Mouse (Mus musculus) brain, embryonic 14.5 days (tissue): Measurements from ENCODE around the gene Csnk1d. TPM values are rescaled to one million over a fixed set of nuclear protein-coding genes. Genes with fewer than 3 reads are reported as not detected.
A peak's percentile ranks its signal among the peaks of the same experiment; 100 is the strongest.

Source experiments
- DNase-seq: peaks from one replicate; pipeline ENCODE4 v3.0.0-alpha.2; 2011; ENCODE audit warnings: low read depth
- CTCF ChIP-seq: fragments of 200-500 bp; IDR thresholded peaks from 2 replicates; pipeline ENCODE4 v1.5.1; 2012; ENCODE audit warnings: inconsistent platforms, mild to moderate bottlenecking, moderate library complexity, borderline replicate concordance; ENCODE audit not compliant: insufficient read depth, insufficient read length; ENCODE audit errors: extremely low read depth
- POLR2A ChIP-seq: fragments of 200-500 bp; IDR thresholded peaks from 2 replicates; pipeline ENCODE4 v1.6.1; 2012; ENCODE audit warnings: mild to moderate bottlenecking, inconsistent platforms, borderline replicate concordance; ENCODE audit not compliant: poor library complexity, insufficient read depth, insufficient read length, severe bottlenecking; ENCODE audit errors: extremely low read depth
- polyA plus RNA-seq: library from polyadenylated mRNA; depleted of rRNA; stranded (reverse); fragments of >200 nt; gene quantifications from 2 replicates; pipeline ENCODE4 v1.2.3, GENCODE M21; 2012; rRNA removed

Csnk1d gene
- polyA plus RNA-seq, 1 experiment: 202 TPM

- TF ChIP-seq CTCF (no peak), POLR2A (no peak)
- no peak for DNase-seq
These were observed 51.3 kb downstream of the Csnk1d start for GRCm38 (mm10) chr11:120939712-120940341.

GRCm38 (mm10) chr11:120938795-120939194, 52.3 kb downstream of the Csnk1d start:
- TF ChIP-seq POLR2A (no peak), CTCF (no peak)
- DNase-seq: no peak

- DNase-seq: no peak
- no peak for TF ChIP-seq POLR2A
These were observed 53.2 kb downstream of the Csnk1d start for GRCm38 (mm10) chr11:120937976-120938375.

GRCm38 (mm10) chr11:120932564-120933398, 58.3 kb downstream of the Csnk1d start, which contains the start of gene Ccdc57:
Ccdc57 (minus strand) TSS chr11:120932872.
- peak; percentile 95 for DNase-seq
- no peak for TF ChIP-seq CTCF
- TF ChIP-seq POLR2A: 0 out of 2 replicates have a peak, but pooled peaks have one; percentile 25

- no peak for TF ChIP-seq POLR2A
- no peak for TF ChIP-seq CTCF
- no peak for DNase-seq
These were observed 59.7 kb downstream of the Csnk1d start for GRCm38 (mm10) chr11:120931479-120931878.

GRCm38 (mm10) chr11:120928468-120928867, 62.7 kb downstream of the Csnk1d start:
- no peak for DNase-seq

GRCm38 (mm10) chr11:120922528-120922927, 68.6 kb downstream of the Csnk1d start:
- TF ChIP-seq CTCF: no peak
- no peak for TF ChIP-seq POLR2A
- DNase-seq: no peak

More at GRCm38 (mm10) chr11:120928468-120928867, 62.7 kb downstream of the Csnk1d start:
- no peak for TF ChIP-seq CTCF
- TF ChIP-seq POLR2A: no peak

GRCm38 (mm10) chr11:120917756-120918155, 73.4 kb downstream of the Csnk1d start:
- TF ChIP-seq CTCF: no peak
- no peak for TF ChIP-seq POLR2A
- DNase-seq: no peak

GRCm38 (mm10) chr11:120916477-120916876, 74.7 kb downstream of the Csnk1d start:
- TF ChIP-seq CTCF: no peak
- no peak for TF ChIP-seq POLR2A
- no peak for DNase-seq

GRCm38 (mm10) chr11:120913796-120914195, 77.3 kb downstream of the Csnk1d start:
- TF ChIP-seq CTCF: no peak
- TF ChIP-seq POLR2A: no peak
- no peak for DNase-seq

Other genes starting within 250 kb of the Csnk1d start
- 0.76 and 1.9 TPM in 2 replicates for gene Hmga1b, start 228.5 kb downstream of the Csnk1d start, polyA plus RNA-seq
- gene Rfng, start 207.1 kb downstream of the Csnk1d start, polyA plus RNA-seq: 117 and 119 TPM in 2 replicates
- 277 and 337 TPM in 2 replicates for gene Gps1, start 207.1 kb downstream of the Csnk1d start, polyA plus RNA-seq
- gene Dus1l, start 194.9 kb downstream of the Csnk1d start, polyA plus RNA-seq: 38.9 and 43.9 TPM in 2 replicates
- 298 and 471 TPM in 2 replicates for gene Fasn, start 166.8 kb downstream of the Csnk1d start, polyA plus RNA-seq
- 5.6 and 7.2 TPM in 2 replicates for gene Ccdc57, start 58.5 kb downstream of the Csnk1d start, polyA plus RNA-seq
- 9.4 and 10.9 TPM in 2 replicates for gene Slc16a3, start 42.9 kb downstream of the Csnk1d start, polyA plus RNA-seq
- gene Cd7, start 48.1 kb upstream of the Csnk1d start, polyA plus RNA-seq: 0.08 TPM in 1 of 2 replicates, not detected in the other
- not detected in 2 replicates for gene Sectm1b, start 72.2 kb upstream of the Csnk1d start, polyA plus RNA-seq
- gene Sectm1a, start 89.9 kb upstream of the Csnk1d start, polyA plus RNA-seq: 0.19 TPM in 1 of 2 replicates, not detected in the other
- gene Tex19.2, start 127.3 kb upstream of the Csnk1d start, polyA plus RNA-seq: not detected in 2 replicates
- gene Tex19.1, start 154.8 kb upstream of the Csnk1d start, polyA plus RNA-seq: not detected in 2 replicates
- gene Uts2r, start 168.9 kb upstream of the Csnk1d start, polyA plus RNA-seq: 0.26 and 0.30 TPM in 2 replicates
- gene Hexdc, start 213.1 kb upstream of the Csnk1d start, polyA plus RNA-seq: 70.6 and 92.9 TPM in 2 replicates
- gene Ogfod3, start 213.4 kb upstream of the Csnk1d start, polyA plus RNA-seq: 8.4 and 11.9 TPM in 2 replicates
- gene Cybc1, start 238.0 kb upstream of the Csnk1d start, polyA plus RNA-seq: 44.1 and 56.4 TPM in 2 replicates
- gene Narf, start 245.9 kb upstream of the Csnk1d start, polyA plus RNA-seq: 75.1 and 88.5 TPM in 2 replicates